Mouse (Mus musculus): ENCODE data around the gene Hoxa6. TPM values are rescaled to one million over a fixed set of nuclear protein-coding genes. Genes with fewer than 3 reads are reported as not detected.

The Hoxa6 gene
- polyA plus RNA-seq (2012; ENCODE audit: insufficient read depth, insufficient read length, missing spikeins) = not detected in 2 replicates

DNA sequence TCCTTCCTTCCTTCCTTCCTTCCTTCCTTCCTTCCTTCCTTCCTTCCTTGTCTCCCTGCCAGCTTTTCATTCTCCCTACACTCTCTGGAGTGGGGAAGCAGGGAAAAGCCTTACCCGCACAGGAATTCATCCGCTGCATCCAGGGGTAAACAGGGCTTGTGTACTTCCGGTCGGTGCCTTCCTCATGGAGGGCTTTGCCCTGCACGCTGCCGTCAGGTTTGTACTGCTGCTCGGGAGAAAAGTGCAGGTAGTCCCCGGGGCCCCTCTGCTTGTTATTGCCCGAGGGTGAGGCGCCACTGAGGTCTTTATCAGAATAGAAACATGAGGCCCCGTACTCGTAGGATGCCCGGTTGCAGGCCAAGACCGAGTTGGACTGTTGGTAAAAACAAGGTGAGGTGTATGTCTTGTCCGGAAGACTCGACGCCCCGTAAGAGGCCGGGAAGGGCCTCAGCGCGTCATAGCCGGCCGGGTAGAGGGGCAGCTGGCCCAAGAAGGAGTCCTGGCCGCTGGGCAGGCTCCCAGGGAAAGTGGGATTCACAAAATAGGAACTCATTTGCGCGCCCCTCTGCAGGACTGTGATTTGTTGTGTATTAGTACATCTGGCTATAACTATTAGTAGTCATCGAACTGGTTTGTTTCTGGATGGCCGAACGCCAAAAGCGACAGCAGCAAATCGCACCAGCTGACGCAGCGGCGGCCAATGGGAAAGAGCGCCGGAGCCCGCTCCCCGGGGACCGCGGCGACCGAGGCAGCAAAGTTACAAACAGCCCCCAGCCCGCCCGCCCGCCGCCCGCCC lies at the start of gene Hoxa6:
TSS of gene Hoxa6 (minus strand) at position 651 of the 796 bp plus-strand sequence.
- H3K27ac ChIP-seq (ENCODE audit: insufficient read depth, low read depth, low read length) = no peak within 1 kb of the TSS
- no peak for TF ChIP-seq CTCF (IDR thresholded peaks at IDR 0.05; ENCODE audit: low read depth, low read length)
- TF ChIP-seq POLR2A (IDR thresholded peaks at IDR 0.05; ENCODE audit: borderline replicate concordance, low read depth, low read length) = no peak
- no peak within 1 kb of the TSS for H3K4me3 ChIP-seq (ENCODE audit: insufficient read depth, low read length)
- peaks cover 4% of the 10 kb centered on the region for H3K4me1 ChIP-seq (ENCODE audit: control insufficient read depth, insufficient read depth, low read length)

DNA sequence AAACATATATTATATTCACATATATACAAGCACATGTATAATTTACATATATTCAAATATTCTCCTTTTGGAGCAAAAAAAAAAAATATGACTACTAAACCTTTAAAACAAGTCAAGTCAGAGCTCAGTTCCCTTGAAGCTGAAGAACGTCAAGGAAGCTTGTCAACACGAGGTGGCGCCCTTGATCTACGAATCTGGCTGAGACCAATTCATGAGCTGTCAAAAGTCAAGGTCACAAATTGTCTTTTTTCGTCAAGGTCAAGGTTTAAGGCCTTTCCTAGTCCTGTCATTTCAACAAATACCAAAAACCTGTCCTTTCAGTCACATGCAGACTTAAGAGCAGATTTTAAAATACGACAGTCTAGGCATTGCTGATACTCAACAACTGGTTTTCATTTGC lies 48.4 kb upstream of the Hoxa6 start:
- Histone ChIP-seq H3K4me1 (ENCODE audit: control insufficient read depth, insufficient read depth, low read length) (no peaks in the 10 kb centered on the region), H3K27ac (ENCODE audit: insufficient read depth, low read depth, low read length) (no peak overlapping the region), H3K4me3 (ENCODE audit: insufficient read depth, low read length) (no peak overlapping the region)
- TF ChIP-seq CTCF (IDR thresholded peaks at IDR 0.05; ENCODE audit: low read depth, low read length) (no peak), POLR2A (IDR thresholded peaks at IDR 0.05; ENCODE audit: borderline replicate concordance, low read depth, low read length) (no peak)

DNA sequence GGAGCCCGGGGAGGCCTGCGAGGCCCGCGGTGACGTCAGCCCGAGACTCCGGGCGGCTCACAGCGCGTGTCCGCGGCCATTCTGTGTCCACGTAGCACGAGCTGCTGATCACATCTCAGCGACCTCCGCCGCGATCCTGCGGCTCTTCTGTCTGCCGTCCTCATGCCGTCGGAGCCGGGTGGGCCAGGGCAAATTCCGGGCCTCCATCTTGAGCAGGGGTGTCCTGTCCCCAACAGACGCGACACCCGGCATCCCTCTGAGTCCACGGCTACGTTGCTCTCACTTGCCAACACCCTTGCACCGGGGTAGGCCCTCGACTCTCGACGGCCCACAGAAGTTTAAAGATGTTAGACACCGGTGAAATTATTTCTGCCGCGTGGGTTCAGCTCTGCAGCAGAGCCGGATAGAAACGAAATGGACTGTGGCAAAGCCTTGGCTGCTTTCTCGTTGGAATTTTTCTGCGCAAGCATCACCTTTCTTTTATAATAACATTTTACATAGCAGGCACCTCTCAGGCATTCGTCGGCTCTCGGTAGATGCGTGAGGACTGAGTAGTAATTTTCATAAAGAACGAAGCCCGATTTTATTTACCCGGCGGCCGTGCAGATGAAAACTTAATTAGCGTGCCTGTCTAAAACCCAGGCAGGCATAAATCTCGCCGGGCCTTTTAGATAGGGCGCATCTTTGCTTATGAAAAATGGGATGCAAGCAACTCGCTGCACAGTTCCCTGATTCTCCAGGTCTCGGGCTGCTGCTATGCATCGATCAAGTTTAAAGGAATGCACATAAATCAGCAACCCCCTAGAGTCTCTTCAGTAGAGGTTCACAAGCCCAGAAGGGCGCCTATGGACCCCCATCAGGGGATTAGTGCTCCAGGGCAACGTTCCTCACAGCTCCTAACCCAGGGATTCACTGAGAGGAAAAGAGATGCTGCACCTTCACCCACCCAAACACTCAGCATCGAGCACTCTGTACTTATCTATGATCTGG lies 45.3 kb upstream of the Hoxa6 start:
- H3K27ac ChIP-seq (ENCODE audit: insufficient read depth, low read depth, low read length) = no peak overlapping the region
- H3K4me1 ChIP-seq (ENCODE audit: control insufficient read depth, insufficient read depth, low read length) = no peaks in the 10 kb centered on the region
- H3K4me3 ChIP-seq (ENCODE audit: insufficient read depth, low read length) = peak overlapping the region; percentile 26; the same call in 1 of the 2 replicates
- no peak for TF ChIP-seq CTCF (IDR thresholded peaks at IDR 0.05; ENCODE audit: low read depth, low read length)
- no peak for TF ChIP-seq POLR2A (IDR thresholded peaks at IDR 0.05; ENCODE audit: borderline replicate concordance, low read depth, low read length)

DNA sequence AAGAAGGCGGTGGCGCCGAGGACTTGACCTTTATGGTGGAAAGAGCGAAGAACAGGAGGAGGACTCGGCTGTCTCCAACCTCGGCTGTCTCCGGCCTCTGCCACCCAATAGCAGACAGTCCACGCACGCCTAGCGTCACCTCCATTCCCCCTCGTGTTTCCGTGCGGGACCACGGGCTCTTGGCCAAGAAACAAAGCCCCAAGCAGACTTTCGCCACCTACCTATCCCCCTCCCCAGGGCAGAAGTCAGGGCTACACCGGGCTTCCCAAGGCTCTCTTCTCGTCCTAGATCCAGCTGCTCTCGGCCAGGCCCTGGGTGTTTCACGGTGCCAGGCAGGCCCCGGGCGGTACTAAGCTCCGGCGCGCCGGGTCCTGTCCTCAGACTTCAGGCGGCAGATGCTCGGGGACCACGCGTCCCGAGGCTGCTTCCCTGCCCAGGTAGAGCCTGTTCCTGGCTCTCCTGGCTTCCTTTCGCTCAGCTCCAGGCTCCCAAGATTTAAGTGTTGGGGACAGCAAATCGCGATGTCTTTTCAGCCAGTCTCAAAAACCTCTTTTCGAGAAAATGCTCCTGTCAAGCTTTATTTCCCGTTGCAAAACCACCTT lies 44.4 kb upstream of the Hoxa6 start:
- no peak for TF ChIP-seq CTCF (IDR thresholded peaks at IDR 0.05; ENCODE audit: low read depth, low read length)
- TF ChIP-seq POLR2A (IDR thresholded peaks at IDR 0.05; ENCODE audit: borderline replicate concordance, low read depth, low read length) = no peak
- Histone ChIP-seq H3K4me3 (ENCODE audit: insufficient read depth, low read length) (0 out of 2 replicates have a peak overlapping the region, but pooled peaks have one; percentile 26), H3K4me1 (ENCODE audit: control insufficient read depth, insufficient read depth, low read length) (no peaks in the 10 kb centered on the region), H3K27ac (ENCODE audit: insufficient read depth, low read depth, low read length) (no peak overlapping the region)

DNA sequence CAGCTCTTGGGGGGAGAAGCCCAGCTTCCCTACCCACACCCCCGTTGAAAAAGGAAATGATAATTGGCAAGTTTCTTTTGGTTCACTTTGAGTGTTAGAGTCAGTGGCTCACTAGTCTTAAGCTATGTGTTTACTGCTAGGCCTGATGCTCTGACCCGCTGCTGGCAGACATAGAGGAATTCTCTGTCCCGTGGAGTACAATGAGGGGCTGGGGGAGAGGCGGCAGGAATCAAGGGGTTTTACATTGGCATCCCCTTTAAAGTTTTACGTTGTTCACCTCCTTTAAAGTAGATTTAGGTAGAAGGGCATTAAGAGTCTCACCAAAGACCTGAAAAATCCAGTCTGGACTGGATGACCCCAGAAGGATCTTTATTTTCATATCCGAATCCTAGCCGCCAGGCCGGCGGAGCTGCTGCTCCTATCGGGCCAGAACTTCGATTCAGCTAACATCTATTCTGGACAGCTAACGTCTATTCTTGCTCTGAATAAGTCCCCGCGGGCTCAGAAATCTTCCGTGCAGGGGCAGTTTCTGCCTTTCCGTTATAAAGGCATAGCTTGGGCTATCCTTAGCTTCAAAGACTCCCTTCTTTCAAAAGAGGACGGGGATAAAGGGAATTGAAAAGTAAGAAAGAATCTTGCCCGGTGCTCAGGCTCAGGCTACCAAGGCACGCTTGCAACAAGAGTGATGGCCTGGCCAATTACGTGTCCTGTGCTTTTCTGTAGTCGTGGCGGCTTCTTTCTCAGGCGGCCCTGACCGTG lies 43.7 kb upstream of the Hoxa6 start:
- H3K4me3 ChIP-seq (ENCODE audit: insufficient read depth, low read length) = no peak overlapping the region
- no peak overlapping the region for H3K27ac ChIP-seq (ENCODE audit: insufficient read depth, low read depth, low read length)
- TF ChIP-seq CTCF (IDR thresholded peaks at IDR 0.05; ENCODE audit: low read depth, low read length) (no peak), POLR2A (IDR thresholded peaks at IDR 0.05; ENCODE audit: borderline replicate concordance, low read depth, low read length) (no peak)
- no peaks in the 10 kb centered on the region for H3K4me1 ChIP-seq (ENCODE audit: control insufficient read depth, insufficient read depth, low read length)

DNA sequence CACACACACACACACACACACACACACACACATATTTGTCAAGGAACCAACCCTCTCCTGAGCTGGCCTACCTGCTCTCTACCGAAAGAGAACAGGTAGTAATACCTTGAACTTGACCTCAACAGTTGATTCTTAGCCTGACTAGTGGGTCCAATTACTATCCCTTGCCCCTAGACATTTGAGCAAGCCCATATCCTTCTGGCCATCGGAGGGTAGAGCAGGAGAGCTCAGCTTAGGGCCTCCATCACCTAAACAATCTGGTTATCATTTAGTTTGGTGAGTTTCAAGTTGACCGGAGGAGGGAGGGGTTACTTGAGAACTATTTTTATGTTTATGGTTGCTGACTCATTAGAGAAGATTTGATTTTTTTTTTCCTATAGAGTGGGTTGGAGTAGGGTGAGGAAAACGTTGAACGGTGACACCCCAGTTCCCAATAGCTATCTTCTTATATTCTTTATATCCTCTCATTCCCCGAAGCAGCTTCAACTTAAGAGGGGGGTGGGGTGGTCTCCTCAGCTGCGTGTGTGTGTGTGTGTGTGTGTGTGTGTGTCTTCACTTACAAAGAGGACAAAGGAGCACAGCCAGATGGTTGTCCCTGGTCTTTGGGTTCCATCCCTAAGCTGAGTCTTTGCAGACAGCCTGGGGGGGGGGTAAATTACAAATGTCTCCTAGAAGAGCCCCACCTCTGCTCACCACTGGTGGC lies 42.8 kb upstream of the Hoxa6 start:
- Histone ChIP-seq H3K4me1 (ENCODE audit: control insufficient read depth, insufficient read depth, low read length) (no peaks in the 10 kb centered on the region), H3K4me3 (ENCODE audit: insufficient read depth, low read length) (no peak overlapping the region), H3K27ac (ENCODE audit: insufficient read depth, low read depth, low read length) (no peak overlapping the region)
- TF ChIP-seq POLR2A (IDR thresholded peaks at IDR 0.05; ENCODE audit: borderline replicate concordance, low read depth, low read length) = no peak
- no peak for TF ChIP-seq CTCF (IDR thresholded peaks at IDR 0.05; ENCODE audit: low read depth, low read length)

DNA sequence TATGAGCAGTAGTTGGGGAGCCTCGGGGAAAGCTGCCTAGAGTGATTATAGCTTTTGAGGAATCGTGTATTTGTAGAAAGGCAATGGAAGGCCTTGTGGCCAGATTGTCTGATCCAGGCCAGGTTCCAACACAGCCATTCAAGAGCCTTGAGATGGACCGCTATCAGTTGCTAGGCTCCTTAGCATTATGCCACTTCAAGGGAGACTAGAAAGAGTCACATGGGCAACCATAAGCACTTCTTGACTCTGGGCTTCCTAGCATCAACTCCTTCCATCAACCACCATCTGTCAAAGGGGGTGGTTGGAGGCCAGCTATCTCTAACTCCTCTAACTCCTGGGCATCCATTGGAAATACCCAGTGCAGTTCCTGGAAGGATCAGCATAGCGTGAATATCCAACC lies 41.3 kb upstream of the Hoxa6 start:
- no peak for TF ChIP-seq POLR2A (IDR thresholded peaks at IDR 0.05; ENCODE audit: borderline replicate concordance, low read depth, low read length)
- no peak for TF ChIP-seq CTCF (IDR thresholded peaks at IDR 0.05; ENCODE audit: low read depth, low read length)
- no peaks in the 10 kb centered on the region for H3K4me1 ChIP-seq (ENCODE audit: control insufficient read depth, insufficient read depth, low read length)
- no peak overlapping the region for H3K27ac ChIP-seq (ENCODE audit: insufficient read depth, low read depth, low read length)
- H3K4me3 ChIP-seq (ENCODE audit: insufficient read depth, low read length) = no peak overlapping the region

DNA sequence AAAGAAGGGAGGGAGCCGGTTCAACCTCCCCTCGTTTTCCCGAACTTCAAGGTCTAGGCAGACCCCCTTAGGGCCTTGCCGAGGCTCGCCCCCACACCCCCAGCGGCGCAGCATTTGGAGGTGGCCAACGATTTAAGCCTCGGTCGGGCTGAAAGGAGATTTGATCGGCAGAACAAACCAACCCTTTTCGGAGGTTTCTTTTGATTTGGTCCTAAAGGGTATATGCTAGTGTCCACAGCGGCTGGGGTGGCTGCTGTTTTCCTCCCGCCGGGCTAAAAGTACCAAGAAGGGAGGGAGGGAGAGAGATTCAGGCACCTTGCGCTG lies 40.9 kb upstream of the Hoxa6 start:
- H3K27ac ChIP-seq (ENCODE audit: insufficient read depth, low read depth, low read length) = no peak overlapping the region
- no peaks in the 10 kb centered on the region for H3K4me1 ChIP-seq (ENCODE audit: control insufficient read depth, insufficient read depth, low read length)
- TF ChIP-seq POLR2A (IDR thresholded peaks at IDR 0.05; ENCODE audit: borderline replicate concordance, low read depth, low read length) (no peak), CTCF (IDR thresholded peaks at IDR 0.05; ENCODE audit: low read depth, low read length) (0 out of 2 replicates have a peak, but pooled peaks have one; percentile 8)
- peak overlapping the region; percentile 17; the same call in 1 of the 2 replicates for H3K4me3 ChIP-seq (ENCODE audit: insufficient read depth, low read length)

Data from bone marrow macrophage, adult 2 months (primary cell).